Mouse (Mus musculus) testis, adult 2 months (tissue): ENCODE results near the gene Kcnj9.

Experiments
- CTCF ChIP-seq: fragments of 200-500 bp; IDR thresholded peaks from 2 replicates; pipeline ENCODE4 v1.5.1; 2012; ENCODE audit warnings: low read depth, mild to moderate bottlenecking, inconsistent platforms, low read length, moderate library complexity; ENCODE audit not compliant: control insufficient read depth, insufficient read depth, insufficient replicate concordance
- POLR2A ChIP-seq: fragments of 200-500 bp; IDR thresholded peaks from 2 replicates; pipeline ENCODE4 v1.6.1; 2012; ENCODE audit warnings: low read depth, mild to moderate bottlenecking, inconsistent platforms, low read length, moderate library complexity; ENCODE audit not compliant: control insufficient read depth

DNA sequence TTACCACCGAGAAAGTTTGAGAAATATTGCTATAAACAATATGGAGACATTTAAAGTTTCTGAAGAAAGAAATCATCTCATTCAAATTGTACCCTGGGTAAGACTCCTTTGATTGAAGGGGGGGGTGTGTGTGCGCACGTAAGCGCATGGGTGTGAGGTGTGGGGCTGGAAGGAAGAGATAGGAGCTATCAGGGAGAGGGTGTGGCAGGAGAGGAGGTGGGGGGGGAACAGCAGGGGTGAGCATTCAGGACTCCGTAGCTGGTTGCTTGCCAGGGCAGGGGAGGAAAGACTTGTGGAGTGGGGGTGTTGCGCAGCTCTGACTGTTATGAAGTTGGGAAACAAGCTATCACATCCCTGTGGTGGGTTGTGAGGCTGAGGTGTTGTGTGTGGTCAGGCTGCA is 24.7 kb downstream of the Kcnj9 start:
- no peak for TF ChIP-seq CTCF
- no peak for TF ChIP-seq POLR2A
